Mouse (Mus musculus) lung, postnatal 25 days (tissue): Measurements from ENCODE around the gene Jag2.

Experiments
- DNase-seq: peaks from one replicate; pipeline ENCODE4 v3.0.0; 2022; ENCODE audit warnings: low spot score

The Jag2 gene

GRCm38 (mm10) chr12:112900641-112901040, 28.9 kb downstream of the Jag2 start:
- DNase-seq: no peak

- no peak for DNase-seq
Observed at GRCm38 (mm10) chr12:112898960-112899359, 30.6 kb downstream of the Jag2 start.

- no peak for DNase-seq
Observed at GRCm38 (mm10) chr12:112898351-112898750, 31.2 kb downstream of the Jag2 start.

GRCm38 (mm10) chr12:112897522-112898212, 31.9 kb downstream of the Jag2 start:
- DNase-seq: peak; percentile 83

GRCm38 (mm10) chr12:112894969-112895368, 34.6 kb downstream of the Jag2 start:
- DNase-seq: peak; percentile 54

- no peak for DNase-seq
Observed at GRCm38 (mm10) chr12:112894303-112894884, 35.2 kb downstream of the Jag2 start.

GRCm38 (mm10) chr12:112885465-112885864, 44.1 kb downstream of the Jag2 start:
- DNase-seq: no peak

GRCm38 (mm10) chr12:112881301-112881815, 48.2 kb downstream of the Jag2 start:
- no peak for DNase-seq

GRCm38 (mm10) chr12:112880661-112881060, 48.9 kb downstream of the Jag2 start:
- DNase-seq: no peak

GRCm38 (mm10) chr12:112879731-112880130, 49.8 kb downstream of the Jag2 start:
- no peak for DNase-seq

- DNase-seq: no peak
Observed at GRCm38 (mm10) chr12:112877607-112878020, 52.0 kb downstream of the Jag2 start.

GRCm38 (mm10) chr12:112877073-112877576, 52.5 kb downstream of the Jag2 start:
- DNase-seq: no peak

- DNase-seq: peak; percentile 88
Observed at GRCm38 (mm10) chr12:112876332-112877072, 53.1 kb downstream of the Jag2 start.

- peak; percentile 93 for DNase-seq
Observed at GRCm38 (mm10) chr12:112875225-112876013, 54.2 kb downstream of the Jag2 start.

GRCm38 (mm10) chr12:112874199-112874598, 55.4 kb downstream of the Jag2 start:
- DNase-seq: no peak

GRCm38 (mm10) chr12:112873452-112874190, 56.0 kb downstream of the Jag2 start:
- no peak for DNase-seq

GRCm38 (mm10) chr12:112872991-112873390, 56.6 kb downstream of the Jag2 start:
- no peak for DNase-seq

- no peak for DNase-seq
Observed at GRCm38 (mm10) chr12:112871272-112871671, 58.3 kb downstream of the Jag2 start.

- no peak for DNase-seq
Observed at GRCm38 (mm10) chr12:112870775-112871174, 58.8 kb downstream of the Jag2 start.

- DNase-seq: no peak
Observed at GRCm38 (mm10) chr12:112869783-112870204, 59.8 kb downstream of the Jag2 start.
